Mouse (Mus musculus): ENCODE measurements at regions not wholly inside any gene's neighbourhood (a gene's known extent, or its start where the extent isn't known, plus 50 kb on each side); places are given as distances from the start of the nearest gene placed in this dataset.
"Not testable (repeated sequence)": the region's sequence is repeated elsewhere in the genome, so short reads cannot be mapped to it uniquely, and the experiment has no call there.

DNA sequence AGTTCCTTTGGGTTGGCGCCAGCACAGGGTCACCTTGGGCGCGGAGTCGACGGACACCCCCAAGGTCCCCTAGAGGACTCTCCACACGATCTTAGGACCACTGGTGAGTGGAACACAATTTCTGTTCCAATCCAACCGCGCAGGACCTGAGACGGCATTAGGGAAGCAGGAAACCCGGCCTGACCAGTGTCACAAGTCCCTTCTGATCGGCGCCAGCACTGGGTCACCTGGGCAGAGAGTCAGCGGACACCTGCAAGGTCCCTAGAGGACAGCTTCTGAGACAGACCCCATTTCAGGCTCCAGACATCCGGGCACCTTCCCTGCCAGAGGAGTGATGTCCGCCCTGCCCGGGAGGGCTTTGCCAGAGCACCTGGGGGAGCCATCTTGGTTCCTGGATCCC is 74.2 kb upstream of the Cdh13 start:
- DNase-seq (ENCODE audit: low read depth, low spot score) = not testable (repeated sequence)

DNA sequence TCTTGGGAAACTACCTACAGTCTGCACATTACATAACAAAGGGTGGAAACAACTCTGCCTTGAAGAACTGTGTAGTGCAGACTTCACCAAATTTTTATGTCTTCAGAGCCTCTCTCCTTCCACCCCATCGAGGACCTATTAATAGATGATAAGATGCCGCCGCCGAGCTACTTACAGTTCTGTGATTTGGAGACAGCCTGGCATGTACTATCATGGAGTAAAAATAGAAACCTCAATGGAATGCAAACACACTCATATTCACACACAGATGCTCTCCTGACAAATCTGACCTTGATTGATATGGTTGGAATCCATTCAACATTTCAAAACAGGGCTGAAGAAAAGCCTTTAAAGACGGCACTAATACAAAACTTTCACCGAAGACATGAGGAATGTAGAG is 92.7 kb upstream of the Cdh13 start:
- DNase-seq (ENCODE audit: low read depth, low spot score) = peak; percentile 13

DNA sequence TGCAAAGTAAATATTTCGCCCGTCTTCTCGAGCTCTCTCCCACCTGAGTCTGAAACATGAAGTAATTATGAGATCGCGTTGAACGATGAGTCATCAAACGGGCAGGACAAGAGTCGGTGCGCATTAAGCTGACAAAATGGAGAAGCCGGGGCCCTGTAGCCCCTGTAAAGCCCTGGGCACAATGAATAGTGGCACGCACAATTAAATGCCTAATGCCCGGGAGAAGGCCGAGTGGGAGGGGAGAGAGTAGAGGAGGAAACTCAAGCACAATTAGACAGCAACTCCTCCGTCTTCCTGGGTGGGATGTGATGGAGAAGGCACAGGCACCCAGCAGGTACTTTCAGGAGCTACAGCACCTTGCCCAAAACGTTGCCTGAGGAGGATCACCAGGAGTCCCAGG is 94.3 kb upstream of the Cdh13 start:
- DNase-seq (ENCODE audit: low read depth, low spot score) = no peak

DNA sequence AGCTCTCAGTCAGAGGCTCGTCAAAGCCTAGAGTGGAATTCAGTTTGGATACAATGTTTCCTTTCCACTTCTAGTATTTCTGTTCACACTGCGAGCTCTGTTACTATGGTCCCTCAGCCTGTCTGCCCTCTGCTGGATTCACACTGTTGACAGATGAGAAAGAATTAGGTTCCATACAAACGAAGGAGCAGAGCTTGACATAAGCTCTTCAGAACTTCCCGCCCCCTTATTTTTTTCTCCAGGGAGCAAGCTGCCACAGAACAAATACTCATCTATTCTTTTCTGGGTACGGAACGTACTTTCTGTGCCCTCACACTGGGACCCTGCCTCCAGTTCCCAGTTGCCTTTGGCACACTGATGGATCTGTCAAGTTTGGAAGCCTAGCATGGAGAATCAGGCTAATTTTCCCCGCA is 114.5 kb upstream of the Cdh13 start:
- no peak for DNase-seq (ENCODE audit: low read depth, low spot score)

DNA sequence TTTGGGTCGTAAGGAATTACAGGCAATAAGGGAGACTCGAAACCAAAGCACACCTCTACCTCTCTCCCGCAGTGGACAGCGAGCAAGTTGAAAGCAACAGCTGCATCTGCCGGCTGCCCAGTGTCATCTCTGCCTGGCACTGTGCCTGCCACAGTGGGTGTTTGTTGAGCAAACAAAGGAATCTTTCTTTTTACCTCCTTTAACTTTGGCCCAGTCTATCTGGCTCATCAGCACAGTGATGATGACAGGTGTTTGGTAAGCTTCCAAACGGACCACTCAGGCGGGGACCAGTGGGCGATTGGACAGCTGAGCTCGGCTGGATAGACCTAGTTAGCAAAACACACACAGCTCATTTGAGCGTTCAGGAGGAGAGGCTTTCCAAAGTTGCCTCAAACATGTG is 121.4 kb upstream of the Cdh13 start:
- peak; percentile 8 for DNase-seq (ENCODE audit: low read depth, low spot score)

DNA sequence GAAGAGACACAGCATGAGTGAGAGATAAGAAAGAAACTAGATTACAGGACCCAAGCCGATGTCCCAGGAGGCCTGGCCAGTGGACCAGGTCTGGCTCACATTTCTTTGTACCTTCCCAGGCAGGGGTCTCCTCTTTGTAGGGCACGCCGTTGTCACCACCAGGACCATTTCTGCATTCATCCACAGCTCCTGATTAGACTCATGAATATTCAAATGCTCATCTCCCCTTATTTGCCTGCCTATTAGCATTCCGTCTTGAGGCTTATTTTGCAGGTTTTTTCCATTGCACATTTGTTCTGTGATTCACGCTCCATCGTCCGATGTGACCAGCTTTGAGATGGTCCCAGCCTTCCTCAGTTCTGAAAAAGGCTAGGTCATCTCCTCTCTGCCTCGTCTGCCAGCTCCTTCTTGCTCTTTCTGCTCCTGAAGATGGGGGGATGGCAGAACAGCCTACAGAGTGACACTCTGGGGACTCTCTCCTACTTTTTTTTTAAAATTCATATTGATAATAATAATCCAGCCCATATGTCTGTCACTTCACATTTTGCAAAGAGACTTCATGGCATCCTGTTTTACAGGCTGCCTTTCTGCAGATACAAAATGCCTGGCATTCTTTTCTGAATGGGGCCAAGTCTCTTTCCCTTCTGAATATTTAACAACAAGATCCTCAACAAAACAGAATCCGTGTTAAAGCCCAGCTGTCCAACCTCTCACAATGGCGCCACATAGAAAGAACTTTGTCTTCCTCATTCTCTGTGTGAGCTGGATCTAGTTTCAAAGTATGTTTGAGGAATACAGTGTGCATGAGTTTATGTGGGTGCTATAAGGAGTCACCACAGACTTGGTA is 136.0 kb upstream of the Cdh13 start:
- DNase-seq (ENCODE audit: low read depth, low spot score) = no peak

DNA sequence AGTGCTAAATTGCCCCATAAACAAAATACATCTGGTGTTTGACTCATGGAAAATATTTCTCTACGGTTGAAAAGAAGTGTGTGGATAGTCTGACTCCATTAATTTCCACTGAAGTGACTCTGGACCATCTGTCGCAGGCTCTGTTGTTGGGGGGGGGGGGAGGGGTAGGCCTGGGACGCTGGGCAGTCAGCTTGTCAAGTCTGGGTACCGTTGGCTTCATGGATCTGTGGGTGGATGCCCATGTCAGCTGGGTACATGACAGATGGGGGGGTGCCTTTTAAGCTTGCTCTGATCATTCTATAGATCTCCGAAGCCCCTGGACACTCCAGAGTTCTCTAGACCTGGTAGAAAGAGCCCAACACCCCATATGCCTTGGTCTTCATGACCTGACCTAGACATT is 139.0 kb upstream of the Cdh13 start:
- DNase-seq (ENCODE audit: low read depth, low spot score) = no peak

DNA sequence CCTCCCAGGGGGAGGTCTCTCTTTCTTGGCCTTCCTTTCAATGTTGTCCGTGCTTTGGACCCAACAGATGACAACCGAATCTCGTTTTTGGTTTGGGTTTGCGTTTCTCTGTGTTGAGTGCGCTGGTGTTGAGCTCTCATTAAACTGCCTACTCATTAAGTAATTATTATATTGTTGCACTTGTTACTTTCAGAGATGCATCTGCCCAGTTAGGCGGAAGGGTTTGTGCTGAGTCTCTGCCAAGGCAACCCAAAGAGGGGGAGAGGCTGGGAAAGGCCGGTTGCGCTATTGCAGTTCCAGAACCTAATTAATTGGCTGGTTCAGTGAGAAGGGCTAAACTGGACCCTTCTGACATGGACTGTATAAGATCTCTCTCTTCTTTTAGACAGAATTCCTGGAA is 141.2 kb upstream of the Cdh13 start:
- DNase-seq (ENCODE audit: low read depth, low spot score) = no peak

DNA sequence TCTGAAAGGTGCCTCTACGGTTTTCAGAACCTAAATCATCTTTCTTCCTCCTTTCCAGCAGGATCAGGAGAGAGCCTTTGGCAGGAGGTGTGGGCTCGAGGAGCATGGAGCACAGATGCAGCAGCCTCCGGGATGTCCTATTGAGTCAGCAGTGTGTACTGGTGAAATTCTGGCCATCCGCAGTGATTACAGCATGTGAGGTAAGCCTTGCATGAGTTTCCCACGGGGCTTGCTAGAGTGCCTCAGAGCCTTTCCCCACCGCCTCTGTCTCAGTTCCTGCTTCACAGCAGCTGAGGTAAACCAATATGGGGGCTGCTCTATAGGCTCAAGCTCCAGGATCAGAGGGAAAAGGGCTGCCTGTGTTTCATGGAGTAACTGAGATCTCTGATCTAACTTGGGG is 143.6 kb upstream of the Cdh13 start:
- DNase-seq (ENCODE audit: low read depth, low spot score) = no peak

DNA sequence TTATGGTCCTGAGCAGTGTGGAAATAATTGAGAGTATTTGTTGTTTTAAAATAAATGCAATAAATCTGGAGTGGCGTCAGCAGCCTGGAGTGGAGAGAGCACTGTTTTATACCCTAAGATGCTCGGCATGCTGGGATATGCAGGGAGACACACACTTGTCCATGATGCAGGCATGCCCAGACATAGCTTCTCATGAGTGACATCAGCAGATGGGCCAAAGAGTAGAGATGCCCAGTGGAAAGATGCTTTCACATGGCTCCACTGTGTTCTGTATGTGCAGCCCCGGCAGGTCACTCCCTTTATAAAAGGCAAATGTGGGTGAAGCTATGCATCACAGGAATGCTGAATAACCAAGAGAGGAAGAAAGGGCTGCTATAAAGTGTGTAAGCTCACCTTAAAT is 145.7 kb upstream of the Cdh13 start:
- no peak for DNase-seq (ENCODE audit: low read depth, low spot score)

DNA sequence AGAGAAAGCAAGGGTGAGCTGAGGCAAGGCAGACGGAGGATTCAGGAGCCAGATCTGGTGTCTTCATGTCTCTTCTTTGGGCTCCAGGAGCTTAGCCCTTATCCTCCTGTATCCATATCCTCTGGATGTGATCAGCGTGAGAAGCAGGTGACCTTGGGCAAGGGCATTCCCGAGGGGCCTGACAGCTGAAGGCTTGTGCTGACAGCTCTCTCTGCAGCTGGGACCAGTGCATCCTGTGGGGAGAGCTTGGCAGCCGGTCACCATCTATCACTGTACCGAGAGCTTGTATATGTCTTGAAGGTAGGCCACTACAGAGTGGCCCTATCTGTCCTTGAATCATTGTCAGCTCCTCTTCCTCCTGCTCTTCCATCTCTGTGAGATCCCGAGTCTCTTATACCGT is 158.5 kb upstream of the Cdh13 start:
- no peak for DNase-seq (ENCODE audit: low read depth, low spot score)

DNA sequence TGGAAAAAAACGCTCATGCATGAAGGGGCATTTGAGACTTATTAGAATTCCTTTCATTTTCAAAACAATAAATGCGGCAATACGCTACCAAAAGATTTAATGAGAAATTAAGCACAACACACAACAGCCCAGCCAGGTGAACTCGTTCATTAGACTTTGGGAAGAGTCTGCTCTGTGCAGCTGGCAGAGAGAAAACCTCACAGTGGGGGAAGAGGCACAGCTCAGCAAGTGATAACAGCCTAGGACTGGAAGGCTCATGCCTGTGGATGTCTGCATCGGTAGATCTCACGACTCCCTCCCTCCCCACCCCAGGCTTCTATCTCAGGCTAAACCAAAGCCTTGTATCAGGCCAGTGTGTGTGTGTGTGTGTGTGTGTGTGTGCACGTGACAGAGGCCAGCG is 169.3 kb upstream of the Cdh13 start:
- no peak for DNase-seq (ENCODE audit: low read depth, low spot score)

DNA sequence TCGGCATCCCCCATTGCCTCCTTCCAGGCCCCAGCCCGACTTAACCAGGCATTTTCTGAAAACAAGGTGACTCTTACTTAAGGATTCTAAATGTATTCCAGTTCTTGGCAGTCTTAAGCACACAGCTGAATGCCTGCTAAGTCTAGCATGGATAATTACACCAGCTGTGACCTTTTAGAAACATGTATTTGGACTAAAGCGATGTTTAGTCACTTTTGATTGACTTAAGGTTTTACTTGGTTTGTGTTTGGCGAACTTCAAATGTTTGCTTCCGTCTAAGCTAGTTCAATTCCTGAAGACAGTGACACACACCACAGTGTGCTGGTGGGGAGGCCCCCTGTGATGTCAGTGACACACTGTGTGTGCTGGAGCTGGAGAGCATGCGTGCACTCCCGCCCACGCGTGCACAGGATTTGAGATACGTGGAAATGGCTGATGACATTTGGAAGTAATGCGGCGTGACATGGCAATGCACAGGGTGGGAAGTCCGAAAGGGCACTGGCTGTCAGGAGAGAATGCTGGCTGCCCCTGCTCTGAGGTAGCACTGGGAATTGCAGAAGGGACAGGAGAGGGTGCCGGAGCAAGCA is 179.0 kb upstream of the Cdh13 start:
- DNase-seq (ENCODE audit: low read depth, low spot score) = no peak

DNA sequence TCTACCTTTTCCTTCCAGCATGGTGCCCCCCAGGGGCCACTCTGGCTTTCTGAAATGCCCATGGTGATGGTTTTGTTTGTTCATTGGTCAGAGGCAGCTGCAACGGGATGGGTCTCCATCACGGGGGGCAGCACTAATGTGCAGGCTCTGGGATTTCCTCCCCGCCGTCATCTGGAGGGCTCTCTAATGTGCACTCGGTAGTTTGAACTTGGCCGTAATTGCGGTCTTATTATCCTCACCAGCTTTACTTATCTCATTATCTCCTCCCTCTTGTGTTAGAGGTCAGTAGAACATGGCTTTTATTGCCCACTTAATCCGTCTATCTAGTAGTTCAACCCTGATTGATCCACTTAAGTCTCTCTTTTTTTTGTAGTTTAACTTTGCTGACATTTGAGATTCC is 182.2 kb upstream of the Cdh13 start:
- DNase-seq (ENCODE audit: low read depth, low spot score) = no peak

DNA sequence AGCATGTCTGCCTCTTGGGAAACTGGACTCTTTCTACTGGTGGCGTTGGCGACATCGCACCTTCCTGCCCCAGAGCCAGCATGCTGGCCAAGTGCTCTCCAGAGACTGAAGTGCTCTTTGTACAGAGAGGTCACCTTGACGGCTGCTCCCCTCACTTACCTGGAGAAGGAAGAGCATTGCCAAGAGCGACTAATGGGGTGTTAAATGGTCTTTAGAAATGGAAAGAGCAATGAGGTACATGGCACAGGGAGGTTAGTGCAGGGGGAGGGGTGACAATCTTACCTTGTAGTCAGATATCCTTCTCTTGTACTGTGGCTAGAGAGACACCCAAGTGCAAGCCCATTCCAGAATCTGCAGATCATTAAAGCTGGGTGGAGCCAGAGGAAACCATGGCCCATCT is 220.8 kb upstream of the Cdh13 start:
- no peak for DNase-seq (ENCODE audit: low read depth, low spot score)

DNA sequence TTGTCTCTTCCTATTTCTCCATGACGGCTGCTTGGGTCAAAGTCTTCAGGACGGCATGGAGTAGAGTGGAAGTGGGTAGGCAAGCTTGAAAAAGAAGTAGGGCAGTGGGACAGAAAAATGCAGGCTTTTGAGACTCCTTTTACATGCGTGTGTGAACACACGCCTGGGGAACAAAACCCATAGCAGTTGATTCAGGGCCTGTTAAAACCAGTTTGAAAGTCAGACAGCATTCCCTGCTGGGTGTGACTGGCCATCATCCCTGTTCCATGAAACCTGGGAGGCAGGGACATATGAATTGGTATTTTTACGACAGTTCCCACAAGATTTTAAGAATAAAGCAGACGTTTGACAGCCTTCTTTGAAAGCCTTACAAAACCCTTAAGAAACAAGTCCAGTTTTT is 226.8 kb upstream of the Cdh13 start:
- DNase-seq (ENCODE audit: low read depth, low spot score) = no peak

DNA sequence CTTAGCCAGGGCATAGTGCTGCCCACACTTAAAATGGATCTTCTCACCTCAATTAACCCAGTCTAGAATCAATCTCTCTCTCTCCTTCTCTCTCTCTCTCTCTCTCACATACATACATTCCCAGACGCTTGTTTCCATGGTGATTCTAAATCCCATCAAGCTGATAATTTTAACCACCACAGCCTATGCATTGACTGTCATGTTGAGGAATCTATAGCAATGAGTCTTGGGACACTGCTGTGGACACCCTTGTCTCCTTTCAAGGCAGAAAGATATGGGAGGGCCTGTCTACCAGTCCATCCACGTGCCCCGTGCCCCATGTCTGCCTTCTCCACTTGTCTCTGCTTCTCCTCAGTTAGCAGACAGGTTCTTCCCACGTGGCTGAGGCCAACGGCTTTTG is 228.0 kb upstream of the Cdh13 start:
- DNase-seq (ENCODE audit: low read depth, low spot score) = no peak

DNA sequence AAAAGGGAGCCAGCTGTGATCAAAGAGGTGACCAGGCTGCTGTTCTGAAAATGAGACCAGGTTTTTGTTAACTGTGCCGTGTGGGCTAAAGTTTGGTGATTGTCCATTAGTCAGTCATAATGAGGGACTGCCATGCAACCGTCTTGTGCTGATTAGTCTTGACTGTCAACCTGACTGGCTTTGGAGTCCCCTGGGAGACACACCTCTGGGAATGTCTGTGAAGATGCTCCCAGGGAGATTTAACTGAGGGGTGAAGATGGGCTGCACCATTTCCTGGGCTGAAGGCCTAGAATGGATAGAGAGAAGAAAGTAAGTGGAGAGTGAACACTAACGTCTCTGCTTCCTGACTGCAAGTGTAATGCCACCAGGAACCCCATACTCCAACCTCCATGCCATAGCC is 233.1 kb upstream of the Cdh13 start:
- no peak for DNase-seq (ENCODE audit: low read depth, low spot score)

DNA sequence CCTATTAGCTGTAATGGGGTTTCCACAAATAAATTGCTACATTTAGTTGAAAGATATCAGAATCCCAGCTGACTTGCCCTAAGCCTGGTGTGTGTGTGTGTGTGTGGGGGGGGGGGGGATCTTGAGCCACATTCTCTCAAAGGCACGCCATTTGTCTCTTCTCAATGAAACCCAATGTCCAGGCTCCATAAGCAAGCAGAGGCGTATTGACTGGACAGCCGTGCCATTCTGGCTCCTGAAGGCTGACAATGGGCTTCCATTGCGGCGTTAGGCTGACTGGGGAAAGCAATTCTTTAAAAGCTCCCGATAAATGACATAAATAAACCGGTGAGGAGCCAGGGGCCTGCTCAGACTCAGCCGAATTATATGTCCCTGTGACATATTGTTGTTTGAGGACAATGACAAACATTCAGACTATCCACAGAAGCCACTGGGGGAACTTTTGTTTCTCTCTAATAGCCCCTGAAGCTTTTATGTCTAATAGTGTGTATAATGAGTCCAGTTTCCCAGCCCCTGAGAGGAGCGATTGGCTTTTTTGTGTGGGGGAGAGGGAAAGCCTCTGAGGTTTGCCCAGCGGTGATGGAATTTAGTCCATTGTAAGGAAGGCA is 240.6 kb upstream of the Mphosph6 start:
- no peak for DNase-seq (ENCODE audit: low read depth, low spot score)

DNA sequence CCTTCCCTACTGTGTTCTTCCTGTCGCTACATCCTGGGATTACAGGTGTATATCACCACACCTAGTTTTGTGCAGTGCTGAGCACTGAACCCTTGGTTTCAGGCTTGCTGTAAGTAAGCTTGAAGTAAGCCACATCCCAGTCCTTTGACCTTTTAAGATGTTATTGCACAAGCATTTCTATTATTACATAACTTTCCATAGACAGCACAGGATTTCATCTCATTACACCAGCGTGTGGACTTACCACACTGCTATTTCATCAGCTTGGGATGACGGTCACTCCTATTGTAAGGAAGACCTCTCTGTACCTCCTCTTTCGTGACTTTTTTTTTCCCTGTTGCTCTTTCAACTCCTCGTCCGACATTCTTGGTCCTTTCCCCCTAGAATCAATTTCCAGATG is 239.5 kb upstream of the Mphosph6 start:
- DNase-seq (ENCODE audit: low read depth, low spot score) = no peak

DNA sequence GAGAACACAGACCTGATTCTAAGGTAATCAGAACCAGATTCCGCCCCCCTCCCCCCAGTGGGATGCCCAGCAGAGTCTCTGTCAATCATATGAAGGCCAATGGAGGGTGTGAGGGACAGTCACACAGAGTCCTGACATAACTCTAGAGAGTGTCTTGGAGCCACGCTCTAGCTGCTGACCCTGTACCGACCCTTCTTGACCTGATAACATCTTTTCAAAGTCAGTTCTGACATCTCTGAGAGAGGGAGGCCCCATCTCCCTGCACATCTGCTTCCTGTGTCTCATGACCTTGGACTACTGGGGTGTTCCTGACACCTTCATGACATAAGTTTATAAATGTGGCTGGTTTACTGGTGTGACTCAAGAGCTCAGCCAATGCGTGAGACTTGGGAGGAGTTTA is 236.1 kb upstream of the Mphosph6 start:
- DNase-seq (ENCODE audit: low read depth, low spot score) = no peak

DNA sequence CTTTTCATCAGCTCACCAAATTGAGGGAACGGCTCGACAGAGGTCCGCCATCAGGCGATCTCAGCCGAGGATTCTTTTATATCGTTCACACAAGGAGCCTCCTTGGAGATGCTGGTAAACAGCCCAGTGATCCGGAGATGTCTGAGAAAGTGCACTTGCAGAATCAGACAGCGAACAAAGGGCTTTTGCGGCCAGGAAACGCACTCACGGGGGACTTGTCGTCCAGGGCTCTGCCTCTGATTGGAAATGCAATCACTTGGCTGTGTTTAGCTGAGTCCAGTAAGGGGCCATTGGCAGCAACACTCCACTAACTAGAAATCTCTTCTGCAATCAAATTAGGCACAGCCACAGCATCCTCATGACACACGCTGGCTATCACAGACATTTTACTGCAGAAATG is 232.3 kb upstream of the Mphosph6 start:
- no peak for DNase-seq (ENCODE audit: low read depth, low spot score)

DNA sequence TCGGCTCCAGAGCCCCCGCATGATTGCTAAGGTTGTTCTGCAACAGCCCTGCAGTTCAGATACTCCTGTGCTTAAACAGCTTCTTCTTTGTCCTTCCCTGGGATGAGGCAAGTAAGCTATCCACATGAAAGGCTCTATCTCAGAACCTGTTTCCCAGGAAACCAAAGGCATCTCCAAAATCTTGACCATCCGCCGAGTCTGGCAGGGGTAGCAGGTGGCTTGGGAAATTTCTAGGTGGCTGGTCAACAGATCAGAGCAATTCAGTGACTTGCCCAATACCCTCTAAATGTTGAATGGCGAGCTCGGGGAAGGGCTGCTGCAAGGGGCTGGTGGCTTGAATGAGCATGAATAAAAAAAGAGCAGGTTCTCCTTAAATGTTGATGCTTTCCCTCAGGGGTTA is 229.7 kb upstream of the Mphosph6 start:
- DNase-seq (ENCODE audit: low read depth, low spot score) = no peak

Data from skeletal muscle tissue, adult 2 months (tissue).